Mouse (Mus musculus) bone marrow macrophage, adult 2 months (primary cell): ENCODE results near the gene Als2.

Experiments used
- CTCF ChIP-seq: IDR thresholded peaks from 2 replicates; pipeline ENCODE4 v1.5.1; 2012; ENCODE audit warnings: low read depth, mild to moderate bottlenecking, low read length, moderate library complexity
- POLR2A ChIP-seq: IDR thresholded peaks from 2 replicates; pipeline ENCODE4 v1.6.1; 2012; ENCODE audit warnings: mild to moderate bottlenecking, low read depth, low read length, borderline replicate concordance

DNA sequence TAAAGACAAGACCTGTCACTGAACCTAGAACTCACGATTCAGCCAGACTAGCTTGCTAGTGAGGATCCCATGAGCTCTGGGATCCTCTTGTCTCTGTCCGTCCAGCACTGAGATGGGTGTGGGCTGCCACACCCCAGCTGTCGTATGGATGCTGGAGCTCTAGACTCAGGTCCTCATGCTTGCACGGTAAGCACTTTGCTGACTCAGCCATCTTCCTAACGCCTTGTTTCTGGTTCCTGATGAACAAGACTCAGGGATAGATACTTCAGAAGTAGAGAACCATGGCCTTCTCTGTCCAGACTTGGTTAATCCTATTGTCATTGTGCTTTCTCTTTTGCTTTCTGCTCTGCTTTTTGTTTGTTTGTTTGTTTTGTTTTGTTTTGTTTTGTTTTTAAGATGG, 48.8 kb upstream of the Als2 start:
- no peak for TF ChIP-seq POLR2A
- TF ChIP-seq CTCF, result no peak
